Mouse (Mus musculus) limb, embryonic 15.5 days (tissue): Measurements from ENCODE around the gene C2cd5. TPM values are rescaled to one million over a fixed set of nuclear protein-coding genes. Genes with fewer than 3 reads are reported as not detected.

Experiments
- ATAC-seq: fragments of 200-750 bp; cut with Nextera tagmentation; 2 replicates; pipeline ENCODE4 v1.8.0; 2017; ENCODE audit warnings: low read depth, moderate TSS enrichment; ENCODE audit not compliant: insufficient number of reproducible peaks, low FRiP score, low TSS enrichment
- H3K27ac ChIP-seq: fragments of 300-500 bp; sonication (generic); 2 replicates; pipeline ENCODE4 v1.5.1; 2015; ENCODE audit warnings: moderate library complexity, mild to moderate bottlenecking, inconsistent platforms
- H3K27me3 ChIP-seq: fragments of 300-500 bp; sonication (generic); 2 replicates; pipeline ENCODE4 v1.6.1; 2015; ENCODE audit warnings: inconsistent platforms
- H3K36me3 ChIP-seq: fragments of 300-500 bp; sonication (generic); 2 replicates; pipeline ENCODE4 v1.6.1; 2015; ENCODE audit warnings: inconsistent platforms
- H3K4me1 ChIP-seq: fragments of 300-500 bp; sonication (generic); 2 replicates; pipeline ENCODE4 v1.6.1; 2015; ENCODE audit warnings: inconsistent platforms
- H3K4me2 ChIP-seq: fragments of 300-500 bp; sonication (generic); 2 replicates; pipeline ENCODE4 v1.6.1; 2015; ENCODE audit warnings: mild to moderate bottlenecking, inconsistent platforms
- H3K4me3 ChIP-seq: fragments of 300-500 bp; sonication (generic); 2 replicates; pipeline ENCODE4 v1.5.1; 2015; ENCODE audit warnings: mild to moderate bottlenecking, inconsistent platforms
- H3K9ac ChIP-seq: fragments of 300-500 bp; sonication (generic); 2 replicates; pipeline ENCODE4 v1.6.1; 2015; ENCODE audit warnings: inconsistent platforms
- H3K9me3 ChIP-seq: fragments of 300-500 bp; sonication (generic); 2 replicates; pipeline ENCODE4 v1.6.1; 2016; ENCODE audit warnings: inconsistent platforms
- whole genome bisulfite sequencing: fragments of 180-500 bp; shearing (Covaris S2); methylation state at CpG from one replicate; pipeline ENCODE4 v1.1.7; 2015; 5-methylcytosine and 5-hydroxymethylcytosine counted together
- polyA plus RNA-seq: library from polyadenylated mRNA; unstranded; fragments of >200 nt; fragmentation: Nextera tagmentation; extraction: Ambion mirVana; gene quantifications from 2 replicates; pipeline ENCODE4 v1.2.1, GENCODE M21; 2015

The C2cd5 gene
- polyA plus RNA-seq, 1 experiment from 2014 or later, result 23.7 TPM

- ATAC-seq, result no peak
- Histone ChIP-seq H3K36me3 (no peaks in the 10 kb centered on the region), H3K27me3 (no peaks in the 10 kb centered on the region), H3K4me3 (no peak overlapping the region), H3K4me2 (no peak overlapping the region), H3K9me3 (no peaks in the 10 kb centered on the region), H3K9ac (no peak overlapping the region), H3K27ac (no peak overlapping the region), H3K4me1 (no peaks in the 10 kb centered on the region)
- WGBS, result 74% methylated on average over 7 of the region's 7 CpGs
Measured at GRCm38 (mm10) chr6:143110371-143110770, 10.4 kb upstream of the C2cd5 start.

DNA sequence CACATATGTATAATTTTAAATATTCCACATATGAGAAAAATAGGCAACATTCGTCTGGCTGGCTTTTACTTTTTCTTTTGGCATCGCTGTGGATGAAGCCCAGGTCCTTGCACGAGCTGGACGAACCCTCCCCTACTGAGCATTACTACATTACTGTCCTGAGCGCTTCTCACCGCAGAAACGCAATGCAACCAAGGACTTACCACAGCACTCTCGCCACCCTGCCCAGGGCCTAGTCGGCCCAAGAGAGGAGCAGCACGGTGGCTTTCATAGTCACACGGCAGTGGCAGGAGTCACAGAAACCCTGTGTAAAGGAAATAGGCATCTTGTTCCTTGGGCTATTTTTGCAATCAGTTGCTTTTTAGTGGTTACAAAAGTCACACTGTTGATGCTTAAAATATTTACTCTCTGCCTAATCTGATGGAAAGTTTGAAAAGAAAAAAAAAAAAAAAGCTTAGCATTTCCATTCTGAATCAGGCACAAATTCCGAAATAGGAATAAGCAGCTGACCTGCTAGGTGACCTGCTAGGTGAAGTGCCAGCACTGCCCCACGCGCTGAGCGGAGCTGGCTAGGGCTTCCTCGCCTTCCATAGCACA is 9.8 kb upstream of the C2cd5 start:
- Histone ChIP-seq H3K9ac (no peak overlapping the region), H3K36me3 (no peaks in the 10 kb centered on the region), H3K9me3 (no peaks in the 10 kb centered on the region), H3K4me2 (no peak overlapping the region), H3K4me3 (no peak overlapping the region), H3K27me3 (no peaks in the 10 kb centered on the region), H3K27ac (no peak overlapping the region), H3K4me1 (no peaks in the 10 kb centered on the region)
- WGBS, result 71% methylated on average over 16 of the region's 16 CpGs
- no peak for ATAC-seq

GRCm38 (mm10) chr6:143108031-143108430 is 8.1 kb upstream of the C2cd5 start:
- no peaks in the 10 kb centered on the region for H3K36me3 ChIP-seq
- H3K4me3 ChIP-seq, result no peak overlapping the region
- no peaks in the 10 kb centered on the region for H3K27me3 ChIP-seq
- H3K4me2 ChIP-seq, result no peak overlapping the region
- H3K9me3 ChIP-seq, result no peaks in the 10 kb centered on the region
- no peak overlapping the region for H3K27ac ChIP-seq
- no peak overlapping the region for H3K9ac ChIP-seq
- no peak for ATAC-seq
- WGBS, result 66% methylated on average over 13 of the region's 13 CpGs
- H3K4me1 ChIP-seq, result no peaks in the 10 kb centered on the region

GRCm38 (mm10) chr6:143107611-143108010 is 7.7 kb upstream of the C2cd5 start:
- Histone ChIP-seq H3K4me2 (no peak overlapping the region), H3K4me3 (no peak overlapping the region), H3K36me3 (no peaks in the 10 kb centered on the region), H3K27ac (no peak overlapping the region), H3K9me3 (no peaks in the 10 kb centered on the region), H3K4me1 (no peaks in the 10 kb centered on the region), H3K27me3 (no peaks in the 10 kb centered on the region), H3K9ac (no peak overlapping the region)
- ATAC-seq, result no peak
- 92% methylated on average over 4 of the region's 4 CpGs for WGBS

DNA sequence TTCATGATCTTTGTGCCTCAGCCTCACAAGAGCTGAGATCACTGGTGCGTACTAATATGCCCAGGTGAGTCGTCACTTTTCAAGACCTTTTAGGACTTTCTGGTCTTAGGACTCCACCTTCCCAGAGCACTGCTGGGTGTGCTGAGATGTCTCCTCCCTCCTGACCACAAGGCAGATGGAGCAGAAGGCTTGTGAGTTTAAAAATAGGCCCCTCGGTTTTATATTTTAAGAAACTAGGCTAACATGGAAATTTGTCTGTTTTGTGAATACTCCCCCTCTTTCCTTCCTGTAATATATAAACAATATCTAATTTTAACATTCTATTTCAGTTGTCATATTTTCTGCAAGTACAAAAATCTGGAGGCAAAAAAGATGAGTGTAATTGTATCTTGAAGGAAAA is 5.8 kb upstream of the C2cd5 start:
- Histone ChIP-seq H3K4me1 (0 out of 2 replicates have a peak, but pooled peaks cover under 1% of the 10 kb centered on the region), H3K27me3 (no peaks in the 10 kb centered on the region), H3K36me3 (no peaks in the 10 kb centered on the region), H3K4me2 (no peak overlapping the region), H3K9me3 (no peaks in the 10 kb centered on the region), H3K4me3 (no peak overlapping the region), H3K9ac (no peak overlapping the region), H3K27ac (no peak overlapping the region)
- ATAC-seq, result no peak
- WGBS, result 82% methylated on average over 3 of the region's 3 CpGs

GRCm38 (mm10) chr6:143103981-143104680 is 4.2 kb upstream of the C2cd5 start:
- no peaks in the 10 kb centered on the region for H3K27me3 ChIP-seq
- no peaks in the 10 kb centered on the region for H3K36me3 ChIP-seq
- H3K4me3 ChIP-seq, result no peak overlapping the region
- no peak overlapping the region for H3K4me2 ChIP-seq
- H3K27ac ChIP-seq, result no peak overlapping the region
- ATAC-seq, result no peak
- no peak overlapping the region for H3K9ac ChIP-seq
- 68% methylated on average over 7 of the region's 7 CpGs for WGBS
- H3K9me3 ChIP-seq, result no peaks in the 10 kb centered on the region
- peaks cover 5% of the 10 kb centered on the region; the same call in 1 of the 2 replicates for H3K4me1 ChIP-seq

GRCm38 (mm10) chr6:143100478-143101115 is 656 bp upstream of the C2cd5 start:
- Histone ChIP-seq H3K9me3 (no peaks in the 10 kb centered on the region), H3K9ac (no peak overlapping the region), H3K4me1 (peaks cover 7% of the 10 kb centered on the region; the same call in 1 of the 2 replicates), H3K36me3 (no peaks in the 10 kb centered on the region), H3K27me3 (no peaks in the 10 kb centered on the region), H3K27ac (no peak overlapping the region), H3K4me2 (peak overlapping the region; percentile 79), H3K4me3 (peak overlapping the region; percentile 79)
- 42% methylated on average over 8 of the region's 8 CpGs for WGBS
- ATAC-seq, result no peak

DNA sequence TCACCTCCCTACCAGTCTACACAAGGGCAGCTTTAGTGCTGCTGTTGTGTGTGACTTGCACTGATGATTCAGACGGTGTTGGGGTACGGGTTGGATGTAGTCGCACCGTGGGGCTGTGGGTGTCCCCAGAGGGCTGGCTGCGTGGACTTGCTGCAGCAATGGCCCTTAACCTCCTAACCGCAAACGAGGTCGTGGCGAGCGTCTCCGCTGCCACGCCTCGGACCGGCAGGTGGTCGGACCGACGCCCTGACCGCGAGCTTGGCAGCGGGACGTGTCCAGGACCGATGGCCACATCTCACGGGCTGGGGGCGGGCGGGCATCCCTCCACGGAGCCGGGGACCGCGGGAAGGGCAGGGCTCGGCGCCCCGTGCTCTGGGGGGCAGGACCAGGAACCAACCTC is 660 bp downstream of the C2cd5 start:
- Histone ChIP-seq H3K9me3 (no peaks in the 10 kb centered on the region), H3K27ac (peak overlapping the region; percentile 91), H3K36me3 (no peaks in the 10 kb centered on the region), H3K4me1 (peaks cover 7% of the 10 kb centered on the region; the same call in 1 of the 2 replicates), H3K27me3 (no peaks in the 10 kb centered on the region), H3K4me2 (peak overlapping the region; percentile 75), H3K4me3 (peak overlapping the region; percentile 79), H3K9ac (peak overlapping the region; percentile 75)
- ATAC-seq, result 0 out of 2 replicates have a peak, but pooled peaks have one; percentile 9
- under 1% methylated on average over 32 of the region's 32 CpGs for WGBS

- WGBS, result 65% methylated on average over 11 of the region's 11 CpGs
- Histone ChIP-seq H3K4me2 (no peak overlapping the region), H3K4me3 (no peak overlapping the region), H3K9me3 (no peaks in the 10 kb centered on the region), H3K9ac (no peak overlapping the region), H3K27ac (no peak overlapping the region), H3K27me3 (no peaks in the 10 kb centered on the region), H3K36me3 (peaks cover 13% of the 10 kb centered on the region), H3K4me1 (peaks cover 5% of the 10 kb centered on the region; the same call in 1 of the 2 replicates)
- no peak for ATAC-seq
Measured at GRCm38 (mm10) chr6:143095126-143095525, 4.8 kb downstream of the C2cd5 start.

- H3K9ac ChIP-seq, result no peak overlapping the region
- 61% methylated on average over 4 of the region's 4 CpGs for WGBS
- H3K27me3 ChIP-seq, result no peaks in the 10 kb centered on the region
- H3K4me3 ChIP-seq, result no peak overlapping the region
- H3K9me3 ChIP-seq, result no peaks in the 10 kb centered on the region
- no peak overlapping the region for H3K27ac ChIP-seq
- H3K4me2 ChIP-seq, result no peak overlapping the region
- peaks cover 25% of the 10 kb centered on the region for H3K36me3 ChIP-seq
- H3K4me1 ChIP-seq, result no peaks in the 10 kb centered on the region
- ATAC-seq, result no peak
Measured at GRCm38 (mm10) chr6:143092856-143093255, 7.1 kb downstream of the C2cd5 start.

- Histone ChIP-seq H3K36me3 (peaks cover 43% of the 10 kb centered on the region), H3K27me3 (no peaks in the 10 kb centered on the region), H3K4me2 (no peak overlapping the region), H3K4me3 (no peak overlapping the region), H3K9me3 (no peaks in the 10 kb centered on the region), H3K9ac (no peak overlapping the region), H3K27ac (no peak overlapping the region), H3K4me1 (no peaks in the 10 kb centered on the region)
- ATAC-seq, result no peak
- WGBS, result 97% methylated on average over 6 of the region's 6 CpGs
Measured at GRCm38 (mm10) chr6:143091076-143091475, 8.9 kb downstream of the C2cd5 start.

GRCm38 (mm10) chr6:143087332-143087731 is 12.6 kb downstream of the C2cd5 start:
- no peaks in the 10 kb centered on the region for H3K9me3 ChIP-seq
- WGBS, result 88% methylated on average over 4 of the region's 4 CpGs
- H3K36me3 ChIP-seq, result peaks cover 70% of the 10 kb centered on the region
- H3K4me1 ChIP-seq, result no peaks in the 10 kb centered on the region
- no peak overlapping the region for H3K9ac ChIP-seq
- no peak overlapping the region for H3K27ac ChIP-seq
- no peak overlapping the region for H3K4me2 ChIP-seq
- ATAC-seq, result no peak
- no peaks in the 10 kb centered on the region for H3K27me3 ChIP-seq
- H3K4me3 ChIP-seq, result no peak overlapping the region
